Comparison of ENCODE assay signal across 23 mouse cellular contexts in the genomic region with DNA sequence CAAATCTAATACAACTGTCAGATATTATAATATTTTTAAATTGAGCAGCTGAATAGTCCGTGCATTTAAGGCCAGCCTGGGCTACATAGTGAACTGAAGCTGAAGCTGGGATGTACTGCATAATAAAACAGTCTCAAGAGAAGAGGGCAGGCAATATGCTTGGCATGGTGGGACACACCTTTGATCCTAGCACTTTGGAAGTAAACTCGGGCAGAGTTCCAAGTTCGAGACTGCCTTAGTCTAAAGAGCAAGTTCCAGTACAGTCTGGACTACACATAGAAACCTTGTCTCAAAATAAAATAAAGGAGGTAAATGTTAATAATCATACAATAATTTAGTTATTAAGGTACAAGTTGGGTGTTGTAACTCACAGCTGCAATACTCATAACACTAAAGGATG.
"Had no signal": no experiment of that assay in that cellular context is flagged by ENCODE, and none has a peak within 500 bp of the region (broad histone marks: within the 10 kb centered on the region; RNA-seq: fewer than 3 reads in every experiment).

No protein-coding gene starts in this region.

- ATAC-seq: forebrain, embryonic 15.5 days; forebrain, postnatal 0 days; hindbrain, postnatal 0 days; intestine, embryonic 16.5 days; liver, embryonic 12.5 days had no signal

- H3K4me2 ChIP-seq: forebrain, embryonic 15.5 days; heart, embryonic 11.5 days; heart, embryonic 13.5 days; heart, embryonic 15.5 days; hindbrain, embryonic 13.5 days; hindbrain, embryonic 15.5 days; limb, embryonic 13.5 days; limb, embryonic 15.5 days; liver, embryonic 12.5 days had no signal

- H3K9me3 ChIP-seq: forebrain, embryonic 15.5 days; heart, embryonic 13.5 days; heart, embryonic 15.5 days; hindbrain, embryonic 15.5 days; limb, embryonic 15.5 days; liver, embryonic 12.5 days had no signal

- H3K4me1 ChIP-seq: forebrain, embryonic 15.5 days; heart, embryonic 13.5 days; heart, embryonic 15.5 days; hindbrain, embryonic 13.5 days; hindbrain, embryonic 15.5 days; limb, embryonic 13.5 days; limb, embryonic 15.5 days; liver, embryonic 12.5 days had no signal

- H3K27ac ChIP-seq: forebrain, embryonic 15.5 days; heart, adult 2 months; heart, embryonic 13.5 days; heart, embryonic 15.5 days; hindbrain, embryonic 13.5 days; hindbrain, embryonic 15.5 days; hindbrain, postnatal 0 days; limb, embryonic 13.5 days; limb, embryonic 15.5 days; liver, embryonic 12.5 days; liver, embryonic 14.5 days had no signal

- H3K4me3 ChIP-seq: forebrain, embryonic 15.5 days; heart, adult 2 months; heart, embryonic 13.5 days; heart, embryonic 15.5 days; hindbrain, embryonic 13.5 days; hindbrain, embryonic 15.5 days; limb, embryonic 13.5 days; limb, embryonic 15.5 days; liver, embryonic 12.5 days had no signal

- DNase-seq: forebrain, postnatal 0 days; gastrocnemius, postnatal 14 days; gastrocnemius, postnatal 36 days; heart, adult 11 months; heart, adult 2 months; heart, postnatal 14 days; heart, postnatal 36 days; layer of hippocampus, adult 9-11 months; layer of hippocampus, postnatal 36 days; left cerebral cortex, postnatal 4 days; lung, adult 18-20 months had no signal

- H3K27me3 ChIP-seq: forebrain, embryonic 15.5 days; heart, embryonic 13.5 days; heart, embryonic 15.5 days; hindbrain, embryonic 13.5 days; hindbrain, embryonic 15.5 days; limb, embryonic 13.5 days; limb, embryonic 15.5 days; liver, embryonic 12.5 days had no signal

- H3K9ac ChIP-seq: forebrain, embryonic 15.5 days; forebrain, postnatal 0 days; heart, embryonic 13.5 days; heart, embryonic 15.5 days; hindbrain, embryonic 13.5 days; hindbrain, embryonic 15.5 days; limb, embryonic 13.5 days; limb, embryonic 15.5 days; liver, embryonic 12.5 days; liver, embryonic 14.5 days had no signal
